Mouse (Mus musculus): ENCODE results near the gene Rsad1.

- TF ChIP-seq CTCF (IDR thresholded peaks at IDR 0.05) (no peak), EP300 (IDR thresholded peaks at IDR 0.05) (no peak)
Observed at GRCm38 (mm10) chr11:94526171-94526879, 22.7 kb downstream of the Rsad1 start.

All from lung, postnatal 0 days (tissue).